ENCODE assay signal across 17 mouse cellular contexts in genomic region chrX:7640785-7641184, GRCm38 (mm10). TPM values are rescaled to one million over a fixed set of nuclear protein-coding genes. Genes with fewer than 3 reads are reported as not detected.
DNase-seq lines count a peak whose midpoint lies in the region; ATAC-seq and TF ChIP-seq lines count a peak whose summit lies in the region.
"Had no signal": no experiment of that assay in that cellular context is flagged by ENCODE, and none has a peak within 500 bp of the region (broad histone marks: within the 10 kb centered on the region; RNA-seq: fewer than 3 reads in every experiment).

No protein-coding gene starts in this region.

- no peaks in the 10 kb centered on the region for H3K4me1 ChIP-seq in forebrain, postnatal 0 days (ENCODE audit: insufficient read depth)
- H3K4me1 ChIP-seq in midbrain, postnatal 0 days (ENCODE audit: insufficient read depth, low read length): no peaks in the 10 kb centered on the region
- H3K4me1 ChIP-seq: intestine, embryonic 15.5 days had no signal

- no peak for ATAC-seq in forebrain, postnatal 0 days
- no peak for ATAC-seq in midbrain, postnatal 0 days (ENCODE audit: low FRiP score)
- ATAC-seq: intestine, embryonic 15.5 days had no signal

- H3K27me3 ChIP-seq in forebrain, postnatal 0 days (ENCODE audit: insufficient read depth, low read length): no peaks in the 10 kb centered on the region
- H3K27me3 ChIP-seq in midbrain, postnatal 0 days (ENCODE audit: insufficient read depth, low read length): no peaks in the 10 kb centered on the region

- peaks cover 2% of the 10 kb centered on the region; the same call in 1 of the 2 replicates for H3K36me3 ChIP-seq in forebrain, postnatal 0 days (ENCODE audit: insufficient read depth)
- H3K36me3 ChIP-seq in midbrain, postnatal 0 days (ENCODE audit: insufficient read depth, low read length): peaks cover 6% of the 10 kb centered on the region; the same call in 1 of the 2 replicates
- H3K36me3 ChIP-seq: intestine, embryonic 15.5 days had no signal

- no peak for TF ChIP-seq CTCF in forebrain, postnatal 0 days (IDR thresholded peaks at IDR 0.05; ENCODE audit: low read depth)
- 0 out of 2 replicates have a peak, but pooled peaks have one; percentile 3 for TF ChIP-seq CTCF in midbrain, postnatal 0 days (IDR thresholded peaks at IDR 0.05)

- no peaks in the 10 kb centered on the region for H3K9me3 ChIP-seq in forebrain, postnatal 0 days (ENCODE audit: low read length)
- no peaks in the 10 kb centered on the region for H3K9me3 ChIP-seq in midbrain, postnatal 0 days (ENCODE audit: low read length)
- H3K9me3 ChIP-seq: intestine, embryonic 15.5 days had no signal

- H3K27ac ChIP-seq in forebrain, postnatal 0 days (ENCODE audit: low read depth, low read length): no peak overlapping the region
- no peak overlapping the region for H3K27ac ChIP-seq in midbrain, postnatal 0 days (ENCODE audit: low read depth, low read length)
- H3K27ac ChIP-seq: intestine, embryonic 15.5 days had no signal

- H3K9ac ChIP-seq in forebrain, postnatal 0 days: no peak overlapping the region
- H3K9ac ChIP-seq in midbrain, postnatal 0 days (replicated peaks; ENCODE audit: low read length, poor library complexity, severe bottlenecking): no peak overlapping the region
- H3K9ac ChIP-seq: intestine, embryonic 15.5 days had no signal

- H3K4me3 ChIP-seq in forebrain, postnatal 0 days (ENCODE audit: low read depth, low read length): peak overlapping the region; percentile 5; the same call in 1 of the 2 replicates
- H3K4me3 ChIP-seq in midbrain, postnatal 0 days (ENCODE audit: low read depth, low read length): peak overlapping the region; percentile 14; the same call in 1 of the 2 replicates
- H3K4me3 ChIP-seq: erythroblast, embryonic 14.5 days; intestine, embryonic 15.5 days had no signal

- peak overlapping the region; percentile 63 for H3K4me2 ChIP-seq in forebrain, postnatal 0 days (ENCODE audit: low read depth)
- peak overlapping the region; percentile 57 for H3K4me2 ChIP-seq in midbrain, postnatal 0 days (ENCODE audit: low read depth, low read length, poor library complexity, severe bottlenecking)
- H3K4me2 ChIP-seq: intestine, embryonic 15.5 days had no signal

- 52% methylated on average over 12 of the region's 12 CpGs for WGBS in forebrain, postnatal 0 days
- 37% methylated on average over 12 of the region's 12 CpGs for WGBS in midbrain, postnatal 0 days

- peak; percentile 55 for DNase-seq in cerebellum, adult 9-11 months
- no peak for DNase-seq in cerebellum, postnatal 4 days (ENCODE audit: low spot score in 2 of 2)
- DNase-seq in ES-CJ7 (ENCODE audit: low read depth, low spot score): peak; percentile 25
- DNase-seq in forebrain, postnatal 0 days: no peak
- DNase-seq in midbrain, postnatal 0 days (ENCODE audit: low spot score): peak; percentile 1
- no peak for DNase-seq in thymus, postnatal 0 days (ENCODE audit: low spot score)
- DNase-seq in kidney, postnatal 4 days: no peak
- no peak for DNase-seq in frontal cortex, adult 2 months (ENCODE audit: extremely low spot score in 1 of 2, low spot score in 1 of 2)
- DNase-seq: adrenal gland, postnatal 10 days; gastrocnemius, postnatal 25 days; lung, postnatal 10 days; right cerebral cortex, postnatal 4 days had no signal

RNA-seq across cellular contexts. Expression of gene Syp, which starts 2.5 kb away (rescaled TPM):
- 321 and 330 TPM in 2 replicates for total RNA-seq in forebrain, postnatal 0 days (2014; rRNA removed)
- 190 and 242 TPM in 2 replicates for polyA plus RNA-seq in forebrain, postnatal 0 days (2015; fragmentation: Nextera tagmentation; extraction: Ambion mirVana)
- total RNA-seq in midbrain, postnatal 0 days (2014; rRNA removed): 431 and 492 TPM in 2 replicates
- polyA plus RNA-seq in midbrain, postnatal 0 days (2015; fragmentation: Nextera tagmentation; extraction: Ambion mirVana): 329 and 360 TPM in 2 replicates
- polyA plus RNA-seq in thymus, postnatal 0 days (2015; fragmentation: Nextera tagmentation; extraction: Ambion mirVana): 0.40 and 0.55 TPM in 2 replicates
- 961 and 980 TPM in 2 replicates for polyA plus RNA-seq in frontal cortex, adult 2 months (2012; rRNA removed)
- total RNA-seq: common myeloid progenitor, adult 5-6 weeks had no signal

RNA-seq across cellular contexts. Expression of gene Prickle3, which starts 16.3 kb away (rescaled TPM):
- total RNA-seq in forebrain, postnatal 0 days (2014; rRNA removed): 1.2 TPM in 2 replicates
- 1.0 and 1.5 TPM in 2 replicates for polyA plus RNA-seq in forebrain, postnatal 0 days (2015; fragmentation: Nextera tagmentation; extraction: Ambion mirVana)
- total RNA-seq in midbrain, postnatal 0 days (2014; rRNA removed): 0.99 and 1.6 TPM in 2 replicates
- polyA plus RNA-seq in midbrain, postnatal 0 days (2015; fragmentation: Nextera tagmentation; extraction: Ambion mirVana): 1.1 and 1.3 TPM in 2 replicates
- 5.3 and 6.2 TPM in 2 replicates for polyA plus RNA-seq in thymus, postnatal 0 days (2015; fragmentation: Nextera tagmentation; extraction: Ambion mirVana)
- 2.3 and 2.4 TPM in 2 replicates for polyA plus RNA-seq in frontal cortex, adult 2 months (2012; rRNA removed)

RNA-seq across cellular contexts. Expression of gene Plp2, which starts 30.4 kb away (rescaled TPM):
- total RNA-seq in forebrain, postnatal 0 days (2014; rRNA removed): 15.7 and 24.3 TPM in 2 replicates
- polyA plus RNA-seq in forebrain, postnatal 0 days (2015; fragmentation: Nextera tagmentation; extraction: Ambion mirVana): 37.3 and 38.3 TPM in 2 replicates
- total RNA-seq in midbrain, postnatal 0 days (2014; rRNA removed): 9.1 and 16.4 TPM in 2 replicates
- polyA plus RNA-seq in midbrain, postnatal 0 days (2015; fragmentation: Nextera tagmentation; extraction: Ambion mirVana): 18.9 and 20.0 TPM in 2 replicates
- 81.2 and 84.1 TPM in 2 replicates for polyA plus RNA-seq in thymus, postnatal 0 days (2015; fragmentation: Nextera tagmentation; extraction: Ambion mirVana)
- 14.6 and 15.6 TPM in 2 replicates for polyA plus RNA-seq in frontal cortex, adult 2 months (2012; rRNA removed)

RNA-seq across cellular contexts. Expression of gene Cacna1f, which starts 33.9 kb away (rescaled TPM):
- 0.10 and 0.23 TPM in 2 replicates for total RNA-seq in forebrain, postnatal 0 days (2014; rRNA removed)
- polyA plus RNA-seq in forebrain, postnatal 0 days (2015; fragmentation: Nextera tagmentation; extraction: Ambion mirVana): 0.06 and 0.10 TPM in 2 replicates
- 0.05 and 1.0 TPM in 2 replicates for total RNA-seq in midbrain, postnatal 0 days (2014; rRNA removed)
- 0.16 and 0.20 TPM in 2 replicates for polyA plus RNA-seq in midbrain, postnatal 0 days (2015; fragmentation: Nextera tagmentation; extraction: Ambion mirVana)
- polyA plus RNA-seq in thymus, postnatal 0 days (2015; fragmentation: Nextera tagmentation; extraction: Ambion mirVana): 0.04 and 0.07 TPM in 2 replicates
- polyA plus RNA-seq in frontal cortex, adult 2 months (2012; rRNA removed): 0.19 and 0.22 TPM in 2 replicates
- total RNA-seq: adrenal gland, postnatal 10 days; gastrocnemius, postnatal 25 days had no signal
- polyA plus RNA-seq: C2C12; erythroblast, embryonic 14.5 days; heart, embryonic 14.5 days; intestine, embryonic 15.5 days had no signal

RNA-seq across cellular contexts. Expression of gene Ccdc22, which starts 35.5 kb away (rescaled TPM):
- total RNA-seq in forebrain, postnatal 0 days (2014; rRNA removed): 36.4 and 36.7 TPM in 2 replicates
- polyA plus RNA-seq in forebrain, postnatal 0 days (2015; fragmentation: Nextera tagmentation; extraction: Ambion mirVana): 25.8 and 27.5 TPM in 2 replicates
- total RNA-seq in midbrain, postnatal 0 days (2014; rRNA removed): 29.6 and 32.3 TPM in 2 replicates
- 19.9 and 20.0 TPM in 2 replicates for polyA plus RNA-seq in midbrain, postnatal 0 days (2015; fragmentation: Nextera tagmentation; extraction: Ambion mirVana)
- polyA plus RNA-seq in thymus, postnatal 0 days (2015; fragmentation: Nextera tagmentation; extraction: Ambion mirVana): 33.1 and 36.0 TPM in 2 replicates
- 31.1 and 32.6 TPM in 2 replicates for polyA plus RNA-seq in frontal cortex, adult 2 months (2012; rRNA removed)

Comparison
In these comparisons a context has a peak if more than half of its experiments do, and no peak if none do; other contexts are left out.
1. DNase-seq: peak in cerebellum, adult 9-11 months (single experiment), ES-CJ7 (single experiment) and midbrain, postnatal 0 days (single experiment); none in cerebellum, postnatal 4 days (0 of 2), forebrain, postnatal 0 days (single experiment), thymus, postnatal 0 days (single experiment), kidney, postnatal 4 days (0 of 2) and frontal cortex, adult 2 months (0 of 2).
2. RNA of gene Syp, which starts 2.5 kb away (polyA plus RNA-seq): 961 to 980 TPM in frontal cortex, adult 2 months, 329 to 360 TPM in midbrain, postnatal 0 days and 190 to 242 TPM in forebrain, postnatal 0 days; 0.40 to 0.55 TPM in thymus, postnatal 0 days; every median in the first group is over 100 times any median in the second.